Mouse (Mus musculus) intestine, postnatal 0 days (tissue): Measurements from ENCODE around the gene Myrip. TPM values are rescaled to one million over a fixed set of nuclear protein-coding genes. Genes with fewer than 3 reads are reported as not detected.
A peak's percentile ranks its signal among the peaks of the same experiment; 100 is the strongest.

Experiments used
- ATAC-seq: fragments of 200-750 bp; cut with Nextera tagmentation; 2 replicates; pipeline ENCODE4 v1.8.0; 2017; ENCODE audit warnings: mild to moderate bottlenecking, moderate TSS enrichment, moderate library complexity
- H3K27ac ChIP-seq: fragments of 300-500 bp; sonication (generic); 2 replicates; pipeline ENCODE4 v1.5.1; 2014; ENCODE audit warnings: mild to moderate bottlenecking, low read depth, low read length, moderate library complexity
- H3K27me3 ChIP-seq: fragments of 300-500 bp; sonication (generic); replicated peaks from 2 replicates; pipeline ENCODE4 v1.6.1; 2014; ENCODE audit warnings: low read length, mixed read lengths; ENCODE audit not compliant: control insufficient read depth, insufficient read depth
- H3K36me3 ChIP-seq: fragments of 300-500 bp; sonication (generic); 2 replicates; pipeline ENCODE4 v1.6.1; 2014; ENCODE audit warnings: mild to moderate bottlenecking, moderate library complexity; ENCODE audit not compliant: control insufficient read depth, insufficient read depth
- H3K4me1 ChIP-seq: fragments of 300-500 bp; sonication (generic); replicated peaks from 2 replicates; pipeline ENCODE4 v1.6.1; 2014; ENCODE audit warnings: antibody characterized with exemption, low read length, mixed read lengths; ENCODE audit not compliant: control insufficient read depth, insufficient read depth
- H3K4me2 ChIP-seq: fragments of 300-500 bp; sonication (generic); replicated peaks from 2 replicates; pipeline ENCODE4 v1.6.1; 2014; ENCODE audit warnings: low read depth, mild to moderate bottlenecking, moderate library complexity
- H3K4me3 ChIP-seq: fragments of 300-500 bp; sonication (generic); 2 replicates; pipeline ENCODE4 v1.5.1; 2014; ENCODE audit warnings: low read depth, low read length
- H3K9ac ChIP-seq: fragments of 300-500 bp; sonication (generic); 2 replicates; pipeline ENCODE4 v1.6.1; 2014; ENCODE audit warnings: mild to moderate bottlenecking, low read depth, low read length
- H3K9me3 ChIP-seq: fragments of 300-500 bp; sonication (generic); 2 replicates; pipeline ENCODE4 v1.6.1; 2016; ENCODE audit warnings: mixed run types; ENCODE audit not compliant: control insufficient read depth
- CTCF ChIP-seq: sonication (generic); IDR thresholded peaks from 2 replicates; pipeline ENCODE4 v1.5.1; 2016; ENCODE audit warnings: low read depth, mild to moderate bottlenecking, control low read depth, antibody characterized with exemption, moderate library complexity
- whole genome bisulfite sequencing: fragments of 180-500 bp; shearing (Covaris S2); extraction: QIAGEN DNeasy Blood & Tissue Kit; methylation state at CpG from one replicate; pipeline ENCODE4 v1.1.7; 2014; 5-methylcytosine and 5-hydroxymethylcytosine counted together
- polyA plus RNA-seq: library from polyadenylated mRNA; unstranded; fragments of >200 nt; fragmentation: Nextera tagmentation; extraction: Ambion mirVana; gene quantifications from 2 replicates; pipeline ENCODE4 v1.2.1, GENCODE M21; 2015

The Myrip gene
- polyA plus RNA-seq, 1 experiment from 2014 or later = 0.47 TPM

DNA sequence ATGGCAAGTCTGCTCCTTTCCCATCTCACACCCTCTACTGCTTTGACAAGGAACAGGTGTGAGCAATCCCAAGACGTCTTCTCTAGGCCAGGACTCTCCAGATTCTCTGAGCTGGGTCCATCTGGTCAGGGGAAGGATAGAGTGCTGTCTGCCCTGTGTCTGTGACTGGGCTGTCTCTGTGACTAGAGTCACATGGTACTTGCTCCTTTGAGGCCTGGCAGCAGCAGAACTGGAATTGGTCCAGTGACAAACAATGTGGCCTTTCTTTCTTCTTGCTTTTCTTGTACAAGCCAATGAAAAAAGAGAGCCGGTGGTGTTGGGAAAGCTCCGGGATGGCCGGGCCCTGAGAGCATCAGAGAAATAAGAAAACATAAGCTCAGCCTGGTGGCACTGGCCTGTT, 47.8 kb downstream of the Myrip start:
- Histone ChIP-seq H3K4me3 (no peak overlapping the region), H3K4me2 (no peak overlapping the region), H3K27me3 (no peaks in the 10 kb centered on the region), H3K4me1 (no peaks in the 10 kb centered on the region; the same call in 1 of the 2 replicates), H3K9me3 (0 out of 2 replicates have a peak, but pooled peaks cover 4% of the 10 kb centered on the region), H3K27ac (no peak overlapping the region), H3K9ac (no peak overlapping the region), H3K36me3 (no peaks in the 10 kb centered on the region)
- WGBS = 44% methylated on average over 4 of the region's 4 CpGs
- ATAC-seq = no peak
- no peak for TF ChIP-seq CTCF

DNA sequence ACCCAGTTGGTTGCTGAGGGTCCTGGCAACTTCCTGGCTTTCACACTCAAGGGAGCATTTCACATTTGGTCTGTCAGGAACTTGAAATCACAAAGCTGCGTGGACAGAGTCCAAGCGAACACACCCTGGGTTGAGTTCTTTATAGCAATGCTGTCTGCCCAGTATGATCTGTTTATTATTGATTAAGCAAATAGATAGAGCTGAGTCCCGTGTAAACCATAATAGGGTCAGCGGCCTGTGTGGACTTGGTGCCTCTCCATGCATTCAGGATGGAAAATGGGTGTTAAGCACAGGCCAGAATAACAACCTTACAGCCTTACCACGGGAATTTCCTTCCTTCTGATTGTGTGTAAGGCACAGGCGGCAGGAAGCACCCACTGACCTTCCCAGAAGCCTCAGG, 49.0 kb downstream of the Myrip start:
- 0 out of 2 replicates have a peak, but pooled peaks cover 4% of the 10 kb centered on the region for H3K9me3 ChIP-seq
- peak; percentile 71 for ATAC-seq
- H3K4me1 ChIP-seq = no peaks in the 10 kb centered on the region; the same call in 1 of the 2 replicates
- TF ChIP-seq CTCF = no peak
- H3K27me3 ChIP-seq = no peaks in the 10 kb centered on the region
- no peak overlapping the region for H3K4me3 ChIP-seq
- no peaks in the 10 kb centered on the region for H3K36me3 ChIP-seq
- peak overlapping the region; percentile 21; the same call in 1 of the 2 replicates for H3K27ac ChIP-seq
- H3K4me2 ChIP-seq = no peak overlapping the region
- no peak overlapping the region for H3K9ac ChIP-seq
- WGBS = 22% methylated on average over 6 of the region's 6 CpGs

DNA sequence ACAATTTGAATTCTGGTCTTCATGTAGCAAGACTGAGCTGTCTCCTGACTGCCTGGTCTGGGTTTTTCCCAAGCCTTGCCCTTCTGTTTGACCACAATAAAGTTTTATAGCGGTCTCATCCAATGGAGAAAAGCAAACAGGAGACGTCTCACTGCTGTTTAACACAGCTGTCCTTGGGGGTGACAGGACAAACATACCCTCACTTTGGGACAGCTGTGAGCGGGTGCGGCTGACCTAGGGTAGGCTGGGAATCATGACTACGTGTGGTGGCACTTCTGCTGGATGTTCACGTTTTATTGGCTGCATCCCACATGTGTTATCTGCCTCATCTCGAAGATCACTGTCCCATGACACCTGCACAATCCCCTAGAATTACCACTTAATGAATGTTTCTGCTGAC, 49.7 kb downstream of the Myrip start:
- no peak overlapping the region for H3K4me3 ChIP-seq
- H3K27ac ChIP-seq = peak overlapping the region; percentile 21; the same call in 1 of the 2 replicates
- no peaks in the 10 kb centered on the region for H3K27me3 ChIP-seq
- TF ChIP-seq CTCF = no peak
- no peaks in the 10 kb centered on the region for H3K36me3 ChIP-seq
- ATAC-seq = peak; percentile 60
- 0 out of 2 replicates have a peak, but pooled peaks cover 4% of the 10 kb centered on the region for H3K9me3 ChIP-seq
- H3K4me1 ChIP-seq = no peaks in the 10 kb centered on the region; the same call in 1 of the 2 replicates
- WGBS = 32% methylated on average over 7 of the region's 7 CpGs
- H3K9ac ChIP-seq = no peak overlapping the region
- H3K4me2 ChIP-seq = no peak overlapping the region

DNA sequence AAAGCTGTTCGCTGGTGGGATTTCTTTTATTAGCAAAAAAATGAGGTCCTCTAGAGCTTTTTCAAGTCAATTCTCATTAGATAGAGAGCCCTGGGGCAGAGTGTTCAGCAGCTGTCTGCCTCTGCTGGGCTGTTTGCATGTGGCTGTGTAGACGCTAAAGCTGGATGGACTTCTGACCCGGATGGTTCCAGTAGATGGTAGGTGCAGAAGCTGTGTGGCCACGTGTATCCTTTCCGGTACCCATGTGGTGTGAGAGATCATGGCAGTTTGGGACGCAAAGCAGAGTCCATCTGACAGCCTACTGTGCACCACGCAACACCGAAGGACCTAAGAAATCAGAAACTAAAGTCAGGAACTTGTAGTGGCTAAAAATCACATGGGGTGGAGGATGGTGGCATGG, 50.2 kb downstream of the Myrip start:
- Histone ChIP-seq H3K4me3 (no peak overlapping the region), H3K27ac (no peak overlapping the region), H3K4me1 (no peaks in the 10 kb centered on the region; the same call in 1 of the 2 replicates), H3K4me2 (no peak overlapping the region), H3K9me3 (0 out of 2 replicates have a peak, but pooled peaks cover 4% of the 10 kb centered on the region), H3K9ac (no peak overlapping the region), H3K36me3 (no peaks in the 10 kb centered on the region), H3K27me3 (no peaks in the 10 kb centered on the region)
- peak; percentile 62; the same call in 1 of the 2 replicates for ATAC-seq
- 57% methylated on average over 8 of the region's 8 CpGs for WGBS
- no peak for TF ChIP-seq CTCF

DNA sequence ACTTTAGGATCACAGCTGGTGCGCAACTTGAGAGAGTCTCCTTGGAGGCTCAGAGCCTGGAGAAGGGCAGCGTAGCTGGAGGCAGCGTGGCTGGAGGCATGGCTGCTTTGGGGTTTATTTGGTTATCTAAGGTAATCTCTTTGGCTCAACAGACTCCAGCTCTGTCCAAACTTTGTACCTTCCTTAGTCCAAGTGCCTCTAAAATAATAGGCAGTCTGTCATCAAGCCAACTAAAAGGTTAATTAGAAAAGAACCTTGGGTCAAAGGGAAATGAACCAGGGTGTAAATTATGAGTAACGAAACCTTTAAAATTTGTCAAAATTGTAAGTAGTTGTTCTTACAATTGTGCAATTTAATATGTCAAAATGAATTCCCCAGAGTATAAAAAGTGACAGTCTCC, 51.7 kb downstream of the Myrip start:
- 89% methylated on average over 4 of the region's 4 CpGs for WGBS
- no peak overlapping the region for H3K4me2 ChIP-seq
- no peak overlapping the region for H3K27ac ChIP-seq
- no peaks in the 10 kb centered on the region for H3K36me3 ChIP-seq
- no peak for ATAC-seq
- no peak overlapping the region for H3K9ac ChIP-seq
- H3K27me3 ChIP-seq = no peaks in the 10 kb centered on the region
- 0 out of 2 replicates have a peak, but pooled peaks cover 4% of the 10 kb centered on the region for H3K9me3 ChIP-seq
- no peak for TF ChIP-seq CTCF
- H3K4me3 ChIP-seq = no peak overlapping the region
- no peaks in the 10 kb centered on the region; the same call in 1 of the 2 replicates for H3K4me1 ChIP-seq

DNA sequence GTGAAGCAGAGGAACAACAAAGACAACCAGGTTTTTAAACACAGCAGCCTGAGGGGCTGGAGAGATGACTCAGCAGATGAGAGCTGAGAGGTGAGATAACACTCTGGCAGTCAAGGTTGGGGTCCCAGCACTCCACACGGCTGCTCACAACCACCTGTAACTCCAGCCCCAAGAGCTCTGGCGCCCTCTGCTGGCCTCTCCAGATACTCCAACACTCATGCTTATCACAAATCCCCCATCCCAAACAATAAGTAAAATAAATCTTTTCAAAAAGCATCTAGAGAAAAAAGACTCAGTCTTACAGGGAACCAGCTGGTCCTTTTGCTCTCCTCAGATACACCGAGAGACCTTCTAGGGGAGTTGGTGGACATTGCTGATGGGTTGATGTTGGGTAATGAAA, 52.7 kb downstream of the Myrip start:
- TF ChIP-seq CTCF = peak; percentile 50
- Histone ChIP-seq H3K9ac (no peak overlapping the region), H3K4me3 (no peak overlapping the region), H3K36me3 (no peaks in the 10 kb centered on the region), H3K4me2 (no peak overlapping the region), H3K27me3 (no peaks in the 10 kb centered on the region), H3K9me3 (0 out of 2 replicates have a peak, but pooled peaks cover 4% of the 10 kb centered on the region), H3K27ac (no peak overlapping the region), H3K4me1 (no peaks in the 10 kb centered on the region; the same call in 1 of the 2 replicates)
- WGBS = 82% methylated on average over 3 of the region's 3 CpGs
- no peak for ATAC-seq
